Mouse (Mus musculus): ENCODE measurements around the gene Kif13a.

DNA sequence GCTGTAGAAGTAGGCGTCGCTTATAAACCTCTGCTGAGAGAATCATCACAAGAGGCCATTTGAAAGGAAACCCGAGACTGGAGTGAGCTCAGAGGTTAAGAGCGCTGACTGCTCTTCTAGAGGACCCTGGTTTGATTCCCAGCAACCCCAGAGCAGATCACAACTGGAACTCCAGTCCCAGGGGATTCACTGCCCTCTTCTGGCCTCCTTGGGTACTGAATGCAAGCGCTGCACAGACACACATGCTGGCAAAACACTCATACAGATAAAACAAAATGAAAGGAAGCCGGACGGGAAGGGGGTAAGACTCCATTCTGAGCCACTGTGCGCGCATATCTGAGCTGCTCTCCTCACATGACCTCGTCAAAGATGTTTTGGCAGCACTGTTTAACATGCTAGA is 94.9 kb downstream of the Kif13a start:
- TF ChIP-seq CTCF (IDR thresholded peaks at IDR 0.05; ENCODE audit: borderline replicate concordance, insufficient read depth, low read depth, low read length) (no peak), POLR2A (IDR thresholded peaks at IDR 0.05; ENCODE audit: borderline replicate concordance, insufficient read depth, low read length) (no peak)

Measured in cerebellum, adult 2 months (tissue).